Mouse (Mus musculus): ENCODE measurements around the gene Serpina7.

DNA sequence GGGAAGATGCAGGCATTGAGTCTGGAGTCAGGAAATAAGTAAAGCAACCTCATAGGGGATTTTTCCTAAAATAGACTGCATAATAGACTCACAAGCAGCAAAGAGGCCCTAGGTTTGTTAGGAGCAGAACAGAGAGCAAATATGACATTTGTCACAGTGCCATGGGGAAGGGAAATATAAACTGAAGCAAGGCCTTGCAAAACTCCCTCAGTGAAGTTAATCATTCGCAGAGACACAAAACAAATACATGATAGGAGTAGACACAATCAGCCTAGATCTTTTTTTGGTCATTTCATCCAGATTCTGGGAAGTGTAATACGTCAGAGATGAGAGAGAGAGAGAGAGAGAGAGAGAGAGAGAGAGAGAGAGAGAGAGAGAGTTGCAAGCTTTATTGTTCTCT is 45.7 kb downstream of the Serpina7 start:
- TF ChIP-seq MAFK (IDR thresholded peaks at IDR 0.05; ENCODE audit: insufficient replicate concordance, low read length) (no peak), CTCF (conservative IDR thresholded peaks at IDR 0.05 in 1 of 2, IDR thresholded peaks at IDR 0.05 in 1 of 2; ENCODE audit: low read depth in 2 of 2, low read length in 2 of 2) (no peak), EP300 (IDR thresholded peaks at IDR 0.05; ENCODE audit: low read length) (no peak), ZC3H11A (IDR thresholded peaks at IDR 0.05; ENCODE audit: low read depth, low read length) (no peak), KAT2A (IDR thresholded peaks at IDR 0.05; ENCODE audit: insufficient replicate concordance, low read length) (no peak), RAD21 (IDR thresholded peaks at IDR 0.05; ENCODE audit: low read depth, low read length) (no peak), MAZ (IDR thresholded peaks at IDR 0.05; ENCODE audit: low read depth, low read length) (no peak), CHD1 (IDR thresholded peaks at IDR 0.05; ENCODE audit: low read depth, low read length) (no peak)

All from CH12.LX (cell line).